Mouse (Mus musculus) megakaryocyte, adult 5-6 weeks (primary cell): ENCODE measurements around the gene Cdc42bpb. TPM values are rescaled to one million over a fixed set of nuclear protein-coding genes. Genes with fewer than 3 reads are reported as not detected.

ENCODE experiments used
- ATAC-seq: 2 replicates; pipeline ENCODE4 v1.8.0; 2016; ENCODE audit warnings: mild to moderate bottlenecking, inconsistent platforms; ENCODE audit not compliant: poor library complexity, severe bottlenecking
- total RNA-seq, 2 experiments: library from RNA; stranded (forward) in 1 of 2; stranded (reverse) in 1 of 2; fragments of 153-499, 151-499 nt in 1 of 2; fragments of 221-1000, 200-1000 nt in 1 of 2; gene quantifications; 2 replicates each; pipeline versions ENCODE4 v1.2.3 to v1.2.4; 2015 to 2017

Gene Cdc42bpb
- total RNA-seq (2015) (22.0 and 24.6 TPM in 2 replicates), total RNA-seq (2017) (12.4 and 14.2 TPM in 2 replicates)

- peak; percentile 84 for ATAC-seq
Measured at GRCm38 (mm10) chr12:111377376-111377973, at the start of gene Cdc42bpb. Gene Cdc42bpb, minus strand, starts transcription at chr12:111377718.

GRCm38 (mm10) chr12:111425789-111426460 is 48.4 kb upstream of the Cdc42bpb start:
- peak; percentile 73 for ATAC-seq

- ATAC-seq, result peak; percentile 62
Measured at GRCm38 (mm10) chr12:111425258-111425657, 47.7 kb upstream of the Cdc42bpb start.

GRCm38 (mm10) chr12:111424547-111424946 is 47.0 kb upstream of the Cdc42bpb start:
- ATAC-seq, result no peak

- ATAC-seq, result no peak
Measured at GRCm38 (mm10) chr12:111423570-111424129, 46.1 kb upstream of the Cdc42bpb start.

GRCm38 (mm10) chr12:111422852-111423251 is 45.3 kb upstream of the Cdc42bpb start:
- no peak for ATAC-seq

- ATAC-seq, result no peak
Measured at GRCm38 (mm10) chr12:111420946-111421709, 43.6 kb upstream of the Cdc42bpb start.

- ATAC-seq, result no peak
Measured at GRCm38 (mm10) chr12:111419918-111420317, 42.4 kb upstream of the Cdc42bpb start.

GRCm38 (mm10) chr12:111416921-111417779 is 39.6 kb upstream of the Cdc42bpb start, which contains the start of gene Exoc3l4:
Gene Exoc3l4, plus strand, starts transcription at chr12:111417017.
- ATAC-seq, result peak; percentile 43

- ATAC-seq, result peak; percentile 94
Measured at GRCm38 (mm10) chr12:111413300-111413699, 35.8 kb upstream of the Cdc42bpb start.

- no peak for ATAC-seq
Measured at GRCm38 (mm10) chr12:111412581-111413284, 35.2 kb upstream of the Cdc42bpb start.

GRCm38 (mm10) chr12:111411631-111412355 is 34.3 kb upstream of the Cdc42bpb start:
- ATAC-seq, result no peak

- ATAC-seq, result no peak
Measured at GRCm38 (mm10) chr12:111409583-111409982, 32.1 kb upstream of the Cdc42bpb start.

- no peak for ATAC-seq
Measured at GRCm38 (mm10) chr12:111406622-111407021, 29.1 kb upstream of the Cdc42bpb start, which contains the start of gene Lbhd2. Gene Lbhd2, plus strand, starts transcription at chr12:111406809.

GRCm38 (mm10) chr12:111404880-111405279 is 27.4 kb upstream of the Cdc42bpb start:
- no peak for ATAC-seq

GRCm38 (mm10) chr12:111401454-111402184 is 24.1 kb upstream of the Cdc42bpb start:
- peak; percentile 75 for ATAC-seq

- no peak for ATAC-seq
Measured at GRCm38 (mm10) chr12:111396997-111397396, 19.5 kb upstream of the Cdc42bpb start.

GRCm38 (mm10) chr12:111394008-111394407 is 16.5 kb upstream of the Cdc42bpb start:
- no peak for ATAC-seq
